Mouse (Mus musculus) embryonic facial prominence, embryonic 15.5 days (tissue): ENCODE measurements around the gene Plg. TPM values are rescaled to one million over a fixed set of nuclear protein-coding genes. Genes with fewer than 3 reads are reported as not detected.

Source experiments
- ATAC-seq: fragments of 200-750 bp; cut with Nextera tagmentation; 2 replicates; pipeline ENCODE4 v1.8.0; 2017; ENCODE audit warnings: low read depth, moderate TSS enrichment; ENCODE audit not compliant: insufficient number of reproducible peaks, low FRiP score, low TSS enrichment
- H3K27ac ChIP-seq: fragments of 300-500 bp; sonication (generic); replicated peaks from 2 replicates; pipeline ENCODE4 v1.5.1; 2015; ENCODE audit warnings: mild to moderate bottlenecking, inconsistent platforms
- H3K27me3 ChIP-seq: fragments of 300-500 bp; sonication (generic); 2 replicates; pipeline ENCODE4 v1.6.1; 2015; ENCODE audit warnings: inconsistent platforms
- H3K36me3 ChIP-seq: fragments of 300-500 bp; sonication (generic); 2 replicates; pipeline ENCODE4 v1.6.1; 2015; ENCODE audit warnings: mild to moderate bottlenecking, inconsistent platforms
- H3K4me1 ChIP-seq: fragments of 300-500 bp; sonication (generic); 2 replicates; pipeline ENCODE4 v1.6.1; 2015; ENCODE audit warnings: inconsistent platforms
- H3K4me2 ChIP-seq: fragments of 300-500 bp; sonication (generic); replicated peaks from 2 replicates; pipeline ENCODE4 v1.6.1; 2015; ENCODE audit warnings: mild to moderate bottlenecking, inconsistent platforms
- H3K4me3 ChIP-seq: fragments of 300-500 bp; sonication (generic); replicated peaks from 2 replicates; pipeline ENCODE4 v1.5.1; 2015; ENCODE audit warnings: mild to moderate bottlenecking, inconsistent platforms
- H3K9ac ChIP-seq: fragments of 300-500 bp; sonication (generic); 2 replicates; pipeline ENCODE4 v1.6.1; 2015; ENCODE audit warnings: inconsistent platforms
- H3K9me3 ChIP-seq: fragments of 300-500 bp; sonication (generic); replicated peaks from 2 replicates; pipeline ENCODE4 v1.6.1; 2016; ENCODE audit warnings: inconsistent platforms
- WGBS: fragments of 180-500 bp; shearing (Covaris S2); methylation state at CpG from one replicate; pipeline ENCODE4 v1.1.7; 2015; 5-methylcytosine and 5-hydroxymethylcytosine counted together
- polyA plus RNA-seq: library from polyadenylated mRNA; unstranded; fragments of >200 nt; fragmentation: Nextera tagmentation; extraction: Ambion mirVana; gene quantifications from 2 replicates; pipeline ENCODE4 v1.2.1, GENCODE M21; 2015

Gene Plg
- polyA plus RNA-seq, 1 experiment from 2014 or later = not detected

DNA sequence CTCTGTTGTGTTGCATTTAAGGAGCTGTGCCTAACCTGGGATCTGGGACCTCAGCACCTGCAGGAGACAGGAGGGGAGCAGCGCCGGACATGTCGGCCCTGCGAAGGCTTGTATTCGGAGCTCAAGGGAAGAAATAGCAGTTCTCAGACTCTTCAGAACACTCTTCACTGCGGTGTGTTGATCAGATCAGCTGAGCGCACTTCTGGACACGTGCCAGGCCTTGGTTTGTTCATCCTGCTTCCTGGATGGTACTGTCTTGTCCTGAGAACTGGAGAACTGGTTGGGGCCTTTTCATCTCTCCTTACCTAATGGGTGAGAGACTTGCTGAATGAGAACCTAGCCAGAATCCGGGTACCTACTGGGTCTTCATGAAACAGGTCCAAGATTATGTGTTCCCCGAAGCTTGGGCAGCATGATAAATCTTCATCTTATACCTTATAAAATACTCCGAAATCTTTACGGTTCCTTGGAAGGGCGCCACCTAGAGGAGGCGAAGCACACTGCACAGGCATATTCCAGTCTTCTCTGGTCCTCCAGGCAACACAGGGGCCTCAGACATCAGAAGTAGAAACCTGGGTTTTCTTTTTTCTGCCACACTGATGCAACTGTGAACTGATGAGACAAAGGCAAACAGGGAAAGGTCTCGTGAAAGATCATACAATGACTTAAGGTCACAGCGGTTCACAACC is 42.6 kb downstream of the Plg start:
- Histone ChIP-seq H3K4me3 (no peak overlapping the region), H3K4me1 (peaks cover 7% of the 10 kb centered on the region; the same call in 1 of the 2 replicates), H3K36me3 (no peaks in the 10 kb centered on the region), H3K27me3 (no peaks in the 10 kb centered on the region), H3K4me2 (no peak overlapping the region), H3K27ac (no peak overlapping the region), H3K9ac (no peak overlapping the region), H3K9me3 (no peaks in the 10 kb centered on the region)
- no peak for ATAC-seq
- WGBS = 61% methylated on average over 16 of the region's 16 CpGs

GRCm38 (mm10) chr17:12422143-12422542 is 43.7 kb downstream of the Plg start:
- Histone ChIP-seq H3K4me3 (no peak overlapping the region), H3K27ac (no peak overlapping the region), H3K9ac (no peak overlapping the region), H3K9me3 (no peaks in the 10 kb centered on the region), H3K27me3 (no peaks in the 10 kb centered on the region), H3K4me2 (no peak overlapping the region), H3K36me3 (no peaks in the 10 kb centered on the region), H3K4me1 (peaks cover 7% of the 10 kb centered on the region; the same call in 1 of the 2 replicates)
- WGBS = 87% methylated on average over 1 of the region's 1 CpGs
- no peak for ATAC-seq

DNA sequence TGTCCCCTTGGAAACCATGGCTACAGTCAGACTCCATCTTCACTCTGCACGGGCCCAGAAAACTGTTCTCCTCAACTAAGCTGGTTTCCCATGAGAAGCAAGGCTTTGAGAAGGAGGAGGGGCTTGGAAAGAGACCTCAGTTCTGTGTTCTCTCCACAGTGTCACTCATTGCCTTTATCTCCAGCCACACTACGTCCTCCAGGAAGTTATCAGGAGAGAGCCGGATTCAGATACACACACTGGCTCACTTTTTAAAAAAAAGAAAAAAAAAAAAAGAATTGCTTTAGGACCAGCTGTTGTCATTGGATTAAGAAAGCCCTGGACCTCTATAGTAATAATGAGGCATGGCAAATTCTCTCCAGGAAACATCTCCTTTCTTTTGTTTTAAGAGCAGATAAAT is 48.7 kb downstream of the Plg start:
- Histone ChIP-seq H3K27ac (no peak overlapping the region), H3K4me2 (no peak overlapping the region), H3K4me1 (0 out of 2 replicates have a peak, but pooled peaks cover 4% of the 10 kb centered on the region), H3K36me3 (no peaks in the 10 kb centered on the region), H3K9ac (no peak overlapping the region), H3K9me3 (no peaks in the 10 kb centered on the region), H3K4me3 (no peak overlapping the region), H3K27me3 (no peaks in the 10 kb centered on the region)
- WGBS = 48% methylated on average over 3 of the region's 3 CpGs
- ATAC-seq = no peak

DNA sequence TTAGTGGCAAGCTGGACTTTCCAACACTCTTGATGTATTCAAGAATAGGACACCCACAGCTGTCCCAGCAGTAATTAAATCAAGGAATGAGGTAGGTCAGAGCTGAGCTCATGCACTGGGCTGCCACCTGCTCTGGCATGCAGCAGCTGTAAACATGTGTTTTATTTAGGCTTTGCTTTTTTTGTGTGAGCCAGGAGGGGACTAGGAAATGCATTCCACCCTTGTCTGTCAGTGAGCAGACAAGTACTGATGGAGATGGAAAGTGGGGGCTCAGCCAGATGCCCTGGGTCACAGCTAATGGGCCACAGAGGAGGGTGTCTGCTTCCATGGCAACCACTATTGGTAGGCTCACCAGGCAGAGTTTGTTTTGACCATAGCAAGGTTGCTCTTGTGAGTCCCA is 50.0 kb downstream of the Plg start:
- Histone ChIP-seq H3K9me3 (no peaks in the 10 kb centered on the region), H3K9ac (no peak overlapping the region), H3K27ac (no peak overlapping the region), H3K36me3 (no peaks in the 10 kb centered on the region), H3K4me1 (0 out of 2 replicates have a peak, but pooled peaks cover 5% of the 10 kb centered on the region), H3K4me2 (no peak overlapping the region), H3K27me3 (no peaks in the 10 kb centered on the region), H3K4me3 (no peak overlapping the region)
- peak; percentile 63 for ATAC-seq

- H3K36me3 ChIP-seq = no peaks in the 10 kb centered on the region
- no peak for ATAC-seq
- no peak overlapping the region for H3K27ac ChIP-seq
- H3K4me2 ChIP-seq = no peak overlapping the region
- no peaks in the 10 kb centered on the region for H3K9me3 ChIP-seq
- no peaks in the 10 kb centered on the region for H3K27me3 ChIP-seq
- 0 out of 2 replicates have a peak, but pooled peaks cover 5% of the 10 kb centered on the region for H3K4me1 ChIP-seq
- no peak overlapping the region for H3K4me3 ChIP-seq
- no peak overlapping the region for H3K9ac ChIP-seq
- WGBS = 37% methylated on average over 5 of the region's 5 CpGs
These were observed 53.3 kb downstream of the Plg start for GRCm38 (mm10) chr17:12431707-12432106.

DNA sequence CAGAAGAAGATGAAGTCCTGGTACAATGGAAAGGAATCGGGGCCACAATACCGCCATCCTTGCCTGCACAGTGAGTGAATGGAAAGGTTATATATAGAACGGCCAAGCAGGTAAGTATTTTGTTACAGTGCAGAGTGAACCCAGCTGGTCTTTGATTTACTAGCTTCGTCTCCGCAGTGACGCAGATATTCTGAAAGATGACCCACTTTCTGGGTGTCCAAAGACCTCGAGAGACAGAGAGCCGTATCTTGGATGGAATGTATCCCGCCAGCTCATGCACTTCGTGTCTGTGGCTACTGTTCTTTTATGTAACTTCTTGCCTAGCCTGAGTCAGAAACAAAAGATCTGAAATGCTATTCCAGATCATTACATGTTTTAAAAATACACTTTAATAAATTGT is 59.4 kb downstream of the Plg start:
- WGBS = 71% methylated on average over 10 of the region's 10 CpGs
- Histone ChIP-seq H3K4me3 (no peak overlapping the region), H3K36me3 (no peaks in the 10 kb centered on the region), H3K9ac (no peak overlapping the region), H3K27me3 (no peaks in the 10 kb centered on the region), H3K27ac (no peak overlapping the region), H3K4me1 (no peaks in the 10 kb centered on the region), H3K4me2 (no peak overlapping the region), H3K9me3 (no peaks in the 10 kb centered on the region)
- no peak for ATAC-seq

DNA sequence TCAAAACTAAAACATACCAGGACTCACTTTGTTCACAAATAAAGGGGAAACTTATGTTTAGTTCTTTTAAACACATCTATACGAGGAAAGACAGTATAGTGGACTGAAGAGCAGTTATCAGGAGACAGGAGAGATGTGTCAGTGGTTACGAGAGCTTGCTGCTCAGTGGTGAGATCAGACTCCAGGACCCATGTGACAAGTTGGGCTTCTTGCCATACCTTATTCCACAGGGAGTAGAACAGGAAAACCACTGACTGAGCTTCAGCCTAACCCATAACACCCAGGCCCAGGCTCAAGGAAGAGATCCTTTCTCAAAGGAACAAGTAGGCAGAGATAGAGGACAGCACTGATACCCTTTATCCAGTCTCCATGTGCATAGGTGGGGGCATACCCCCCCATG is 66.2 kb downstream of the Plg start:
- WGBS = 74% methylated on average over 2 of the region's 2 CpGs
- H3K4me1 ChIP-seq = no peaks in the 10 kb centered on the region
- H3K9ac ChIP-seq = no peak overlapping the region
- no peak overlapping the region for H3K27ac ChIP-seq
- no peaks in the 10 kb centered on the region for H3K36me3 ChIP-seq
- H3K4me3 ChIP-seq = no peak overlapping the region
- ATAC-seq = no peak; the same call in 1 of the 2 replicates
- no peaks in the 10 kb centered on the region for H3K27me3 ChIP-seq
- H3K9me3 ChIP-seq = no peaks in the 10 kb centered on the region
- H3K4me2 ChIP-seq = no peak overlapping the region

GRCm38 (mm10) chr17:12451234-12451633 is 72.8 kb downstream of the Plg start:
- ATAC-seq = no peak
- Histone ChIP-seq H3K9ac (no peak overlapping the region), H3K36me3 (no peaks in the 10 kb centered on the region), H3K9me3 (no peaks in the 10 kb centered on the region), H3K4me1 (0 out of 2 replicates have a peak, but pooled peaks cover 4% of the 10 kb centered on the region), H3K4me2 (no peak overlapping the region), H3K4me3 (no peak overlapping the region), H3K27ac (no peak overlapping the region), H3K27me3 (no peaks in the 10 kb centered on the region; the same call in 1 of the 2 replicates)
- WGBS = 68% methylated on average over 4 of the region's 4 CpGs

DNA sequence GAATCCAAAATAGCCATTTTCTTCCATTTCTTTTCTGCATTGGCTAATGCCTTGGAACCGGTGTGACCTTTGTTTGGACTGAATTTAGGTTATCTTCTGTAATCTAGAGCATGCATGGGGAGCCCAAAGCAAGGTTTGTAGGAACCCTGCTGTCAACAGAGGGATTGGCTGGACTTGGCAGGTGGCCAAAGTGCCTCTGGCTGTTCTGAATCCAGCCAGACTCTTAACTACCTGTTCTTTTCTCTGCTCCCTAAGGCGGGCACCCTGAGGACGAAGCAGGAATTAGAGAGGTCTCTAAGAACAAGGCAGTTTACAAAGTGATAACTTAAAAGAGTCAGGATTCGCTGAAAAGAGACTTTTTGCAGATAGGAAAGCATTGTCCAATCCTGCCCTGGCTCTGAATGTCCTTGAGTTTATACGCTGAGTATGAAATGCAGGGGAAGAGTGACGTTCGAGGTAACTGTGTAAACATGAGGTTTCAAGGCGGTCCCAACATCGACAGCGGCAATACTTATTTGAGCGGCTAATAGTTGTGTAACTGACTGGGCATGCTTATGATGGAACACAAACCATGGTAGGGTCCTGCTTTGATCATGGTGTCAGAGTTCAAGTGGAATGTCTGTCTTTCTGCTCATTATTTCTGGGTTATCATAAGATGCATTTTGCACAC is 74.6 kb downstream of the Plg start:
- Histone ChIP-seq H3K36me3 (no peaks in the 10 kb centered on the region), H3K9me3 (no peaks in the 10 kb centered on the region), H3K4me2 (no peak overlapping the region), H3K9ac (no peak overlapping the region), H3K27ac (no peak overlapping the region), H3K27me3 (no peaks in the 10 kb centered on the region; the same call in 1 of the 2 replicates), H3K4me1 (0 out of 2 replicates have a peak, but pooled peaks cover 4% of the 10 kb centered on the region), H3K4me3 (no peak overlapping the region)
- WGBS = 63% methylated on average over 11 of the region's 11 CpGs
- no peak for ATAC-seq

DNA sequence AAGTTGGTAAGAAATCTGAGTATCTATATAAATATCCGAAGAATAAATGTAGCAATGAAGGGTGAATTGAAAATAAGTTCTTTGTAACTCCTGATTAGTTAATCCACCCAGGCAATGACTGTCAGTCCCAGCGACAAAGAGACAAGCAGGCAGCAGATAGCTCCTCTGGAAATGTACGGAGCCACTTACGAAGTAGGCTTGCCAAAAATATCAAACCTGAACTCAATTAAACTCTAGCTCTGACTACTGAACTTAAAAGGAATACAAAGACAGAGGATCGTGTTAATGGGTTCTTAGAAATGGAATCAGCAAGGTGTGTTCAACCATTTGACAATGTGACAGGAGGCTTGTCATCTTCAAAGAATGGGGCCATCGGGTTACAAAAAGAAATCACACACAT is 75.3 kb downstream of the Plg start:
- H3K4me3 ChIP-seq = no peak overlapping the region
- no peak overlapping the region for H3K27ac ChIP-seq
- H3K9ac ChIP-seq = no peak overlapping the region
- H3K27me3 ChIP-seq = no peaks in the 10 kb centered on the region; the same call in 1 of the 2 replicates
- no peaks in the 10 kb centered on the region for H3K36me3 ChIP-seq
- H3K4me2 ChIP-seq = no peak overlapping the region
- 67% methylated on average over 6 of the region's 6 CpGs for WGBS
- no peaks in the 10 kb centered on the region for H3K9me3 ChIP-seq
- no peak for ATAC-seq
- 0 out of 2 replicates have a peak, but pooled peaks cover 4% of the 10 kb centered on the region for H3K4me1 ChIP-seq

GRCm38 (mm10) chr17:12455143-12455790 is 76.9 kb downstream of the Plg start:
- 0 out of 2 replicates have a peak, but pooled peaks cover 4% of the 10 kb centered on the region for H3K4me1 ChIP-seq
- H3K4me2 ChIP-seq = no peak overlapping the region
- no peaks in the 10 kb centered on the region for H3K36me3 ChIP-seq
- no peak overlapping the region for H3K4me3 ChIP-seq
- H3K9ac ChIP-seq = no peak overlapping the region
- 77% methylated on average over 5 of the region's 5 CpGs for WGBS
- H3K9me3 ChIP-seq = no peaks in the 10 kb centered on the region
- H3K27me3 ChIP-seq = no peaks in the 10 kb centered on the region; the same call in 1 of the 2 replicates
- H3K27ac ChIP-seq = no peak overlapping the region
- ATAC-seq = no peak
